Mouse (Mus musculus) Muller cell, postnatal 12 days (primary cell): ENCODE measurements around the gene Gabrg3.

Experiments
- DNase-seq: peaks from one replicate; pipeline ENCODE4 v3.0.0-alpha.2; 2015; ENCODE audit errors: inconsistent ontology term

Gene Gabrg3

GRCm38 (mm10) chr7:57386517-57387340, at the start of gene Gabrg3:
Gabrg3 (minus strand) TSS chr7:57387188.
- peak; percentile 67 for DNase-seq

DNA sequence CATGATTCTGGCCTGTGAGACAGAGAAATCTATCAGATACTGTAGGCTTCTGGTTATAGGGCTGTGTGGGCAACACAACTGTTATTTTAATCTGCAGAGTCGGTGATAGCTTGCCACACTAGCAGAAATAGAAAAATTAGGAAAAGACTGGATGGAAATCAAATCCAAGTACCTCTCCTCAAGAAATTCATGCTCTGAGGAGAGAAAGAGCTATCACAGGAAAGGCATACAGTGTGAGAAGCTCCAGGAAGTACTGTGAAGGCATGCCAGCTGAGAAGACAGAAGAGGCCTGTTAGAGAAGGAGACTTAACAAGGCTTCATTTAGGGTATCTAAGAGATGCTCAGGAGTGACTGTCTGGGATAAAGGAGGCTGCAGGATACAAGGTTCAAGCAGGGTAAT, 35.7 kb upstream of the Gabrg3 start:
- no peak for DNase-seq

GRCm38 (mm10) chr7:57421044-57421443, 34.1 kb upstream of the Gabrg3 start:
- no peak for DNase-seq

GRCm38 (mm10) chr7:57419392-57419791, 32.4 kb upstream of the Gabrg3 start, which contains the start of gene Gabrb3:
Gabrb3 (plus strand) TSS chr7:57419692.
- DNase-seq, result no peak

GRCm38 (mm10) chr7:57412896-57413295, 25.9 kb upstream of the Gabrg3 start:
- DNase-seq, result peak; percentile 14

DNA sequence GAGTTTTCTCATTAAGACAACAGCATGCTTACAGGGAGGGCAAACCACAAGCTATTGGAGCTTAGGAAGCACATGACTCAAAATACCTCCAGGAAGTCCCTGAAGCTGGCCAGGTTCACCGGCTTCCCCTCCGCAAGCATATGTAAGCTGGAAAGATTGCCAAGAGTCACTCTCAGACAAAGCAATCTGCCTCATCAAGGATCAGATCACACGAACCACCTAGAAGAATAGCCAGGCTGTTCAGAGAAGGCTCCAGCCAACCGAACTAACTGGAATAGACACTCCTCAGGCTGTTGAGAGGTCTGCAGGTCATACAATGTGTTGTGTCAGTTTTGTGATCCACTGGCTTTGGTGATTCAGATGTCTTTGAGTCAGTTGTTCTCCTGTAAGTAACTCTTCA, 24.2 kb upstream of the Gabrg3 start:
- peak; percentile 77 for DNase-seq

GRCm38 (mm10) chr7:57393551-57393950, 6.6 kb upstream of the Gabrg3 start:
- DNase-seq, result no peak

GRCm38 (mm10) chr7:57390046-57390445, 3.1 kb upstream of the Gabrg3 start:
- DNase-seq, result no peak

GRCm38 (mm10) chr7:57387341-57387654, 310 bp upstream of the Gabrg3 start:
- DNase-seq, result no peak

- DNase-seq, result peak; percentile 39
These were observed 2.9 kb downstream of the Gabrg3 start for GRCm38 (mm10) chr7:57384112-57384511.

GRCm38 (mm10) chr7:57366013-57366390, 21.0 kb downstream of the Gabrg3 start:
- no peak for DNase-seq

- DNase-seq, result no peak
These were observed 21.6 kb downstream of the Gabrg3 start for GRCm38 (mm10) chr7:57365134-57366012.

DNA sequence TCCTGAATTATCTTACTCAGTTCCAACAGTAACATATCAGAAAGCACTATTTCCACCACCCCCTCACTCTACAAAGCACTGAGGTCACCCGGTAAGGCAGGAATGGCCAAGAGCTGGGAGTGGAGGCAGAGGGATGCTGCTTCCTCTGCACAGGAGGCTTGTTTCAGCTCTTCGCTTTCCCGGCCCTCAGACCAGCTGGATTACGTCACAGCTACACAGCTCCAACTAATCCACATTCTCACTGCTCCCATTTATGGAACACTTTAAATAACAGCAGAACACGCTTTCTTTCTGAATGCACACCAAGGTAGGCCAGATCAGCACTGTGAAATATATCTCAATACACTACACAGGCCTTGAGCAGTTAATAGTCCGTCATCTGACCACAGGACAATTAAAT, 23.2 kb downstream of the Gabrg3 start:
- no peak for DNase-seq

DNA sequence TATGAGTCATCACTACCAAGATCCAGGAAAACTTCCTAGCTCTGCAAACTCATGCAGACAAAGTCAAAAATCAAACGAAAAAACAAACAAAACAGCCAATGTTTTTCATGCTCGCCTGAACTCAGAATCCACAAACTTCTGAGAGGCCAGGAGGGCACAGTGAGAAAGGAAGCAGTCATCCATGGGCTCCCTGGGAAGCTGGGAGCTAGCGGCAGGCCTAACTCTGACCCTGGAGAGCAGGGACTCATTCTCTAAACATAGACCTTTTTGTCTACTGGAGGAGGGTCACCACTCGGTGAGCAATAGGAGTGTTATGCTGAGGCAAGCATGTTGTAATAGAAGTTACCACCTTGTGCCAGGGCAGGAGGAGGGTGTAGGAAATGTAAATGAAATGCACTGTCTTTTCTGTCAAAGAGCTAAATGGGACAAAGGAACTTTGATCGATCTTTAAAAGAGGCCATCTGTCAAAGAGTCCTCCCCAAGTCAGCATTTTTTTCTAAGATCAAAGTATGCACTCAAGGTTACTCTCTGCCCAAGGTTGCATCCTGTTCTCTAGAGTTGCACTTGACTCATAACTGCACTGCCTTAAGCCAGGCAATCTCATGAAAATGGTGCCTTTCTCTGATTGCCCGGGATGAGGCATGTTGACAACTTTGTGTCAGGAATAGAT, 29.0 kb downstream of the Gabrg3 start:
- peak; percentile 81 for DNase-seq

- DNase-seq, result peak; percentile 12
These were observed 30.3 kb downstream of the Gabrg3 start for GRCm38 (mm10) chr7:57356565-57357301.

DNA sequence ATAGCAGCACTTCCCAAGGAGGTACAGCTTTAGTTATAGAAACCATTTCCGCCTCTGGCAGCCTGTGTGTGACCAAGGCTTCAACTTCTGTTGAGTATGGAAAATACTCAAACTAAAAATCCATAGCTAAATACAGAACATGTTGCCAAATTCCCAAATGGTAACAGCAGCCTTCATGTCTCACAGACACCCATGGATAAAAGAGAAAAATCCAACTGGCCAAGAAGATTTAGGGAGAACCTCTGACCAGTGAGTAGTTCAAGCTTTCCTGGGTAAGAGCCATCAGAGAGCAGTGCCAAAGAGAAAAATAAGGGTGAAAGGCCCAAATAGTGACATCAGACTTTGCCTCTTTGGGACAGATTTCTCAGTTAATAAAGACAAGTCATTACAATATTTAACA, 38.2 kb downstream of the Gabrg3 start:
- DNase-seq, result no peak

DNA sequence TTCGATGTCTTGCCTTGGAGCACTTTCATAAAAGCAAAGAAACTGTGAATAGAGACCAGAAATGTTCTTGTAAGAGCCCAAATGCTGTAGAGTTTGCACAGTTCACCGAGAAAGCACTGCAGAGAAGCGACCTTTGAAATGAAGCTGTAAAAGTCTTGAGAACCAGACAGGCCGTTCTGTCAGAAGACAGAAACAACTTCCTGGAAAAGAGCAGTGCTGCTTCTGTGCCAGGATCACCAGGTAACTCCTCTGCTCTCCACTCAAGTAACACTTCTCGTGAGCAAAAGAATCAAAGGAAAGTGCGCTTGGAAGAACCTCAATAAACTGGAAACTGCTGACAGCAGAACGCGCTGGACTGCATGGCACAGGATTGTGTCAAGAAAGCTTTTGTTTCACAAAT, 45.1 kb downstream of the Gabrg3 start:
- no peak for DNase-seq

GRCm38 (mm10) chr7:57331211-57331610, 55.8 kb downstream of the Gabrg3 start:
- DNase-seq, result peak; percentile 28

DNA sequence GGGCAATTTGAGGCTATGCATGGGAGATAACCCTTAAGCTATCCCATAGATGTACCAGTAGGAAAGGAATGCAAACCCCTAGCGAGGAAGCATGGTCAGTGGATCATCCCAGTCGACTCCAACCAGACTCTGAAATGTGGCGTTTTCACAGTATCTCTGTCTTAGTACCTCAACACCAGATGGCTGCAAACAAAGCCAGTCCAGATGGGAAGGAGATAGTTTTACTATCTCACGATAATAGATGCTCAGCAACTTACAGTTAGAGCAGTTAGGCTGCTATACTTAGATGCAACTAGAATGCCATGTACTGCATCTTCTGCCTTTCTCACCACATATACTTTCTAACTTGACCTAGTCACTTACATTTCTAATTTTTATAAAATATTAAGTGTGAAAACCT, 56.7 kb downstream of the Gabrg3 start:
- no peak for DNase-seq

- no peak for DNase-seq
These were observed 62.5 kb downstream of the Gabrg3 start for GRCm38 (mm10) chr7:57324473-57324872.

- no peak for DNase-seq
These were observed 64.9 kb downstream of the Gabrg3 start for GRCm38 (mm10) chr7:57322086-57322485.

- DNase-seq, result no peak
These were observed 72.0 kb downstream of the Gabrg3 start for GRCm38 (mm10) chr7:57314971-57315370.
